Mouse (Mus musculus) right cerebral cortex, postnatal 14 days (tissue): ENCODE measurements at regions not wholly inside any gene's neighbourhood (a gene's known extent, or its start where the extent isn't known, plus 50 kb on each side); places are given as distances from the start of the nearest gene placed in this dataset.

Experiments
- DNase-seq: peaks from one replicate; pipeline ENCODE4 v3.0.0; 2022

GRCm38 (mm10) chr9:22937686-22938391 is 285.0 kb upstream of the Bmper start:
- no peak for DNase-seq

- DNase-seq, result no peak
Measured at GRCm38 (mm10) chr9:22944992-22945391, 277.9 kb upstream of the Bmper start.

GRCm38 (mm10) chr9:22945426-22945955 is 277.4 kb upstream of the Bmper start:
- DNase-seq, result no peak

- no peak for DNase-seq
Measured at GRCm38 (mm10) chr9:22952571-22953442, 270.1 kb upstream of the Bmper start.

GRCm38 (mm10) chr9:22962269-22962815 is 260.5 kb upstream of the Bmper start:
- DNase-seq, result no peak

- DNase-seq, result no peak
Measured at GRCm38 (mm10) chr9:22971312-22971711, 251.6 kb upstream of the Bmper start.

GRCm38 (mm10) chr9:22976748-22977147 is 246.1 kb upstream of the Bmper start:
- no peak for DNase-seq

GRCm38 (mm10) chr9:22979627-22980026 is 243.2 kb upstream of the Bmper start:
- no peak for DNase-seq

- DNase-seq, result no peak
Measured at GRCm38 (mm10) chr9:22989508-22989907, 233.4 kb upstream of the Bmper start.

- DNase-seq, result no peak
Measured at GRCm38 (mm10) chr9:22993531-22993930, 229.3 kb upstream of the Bmper start.

GRCm38 (mm10) chr9:22995564-22995963 is 227.3 kb upstream of the Bmper start:
- no peak for DNase-seq

GRCm38 (mm10) chr9:22998306-22998705 is 224.6 kb upstream of the Bmper start:
- DNase-seq, result no peak

GRCm38 (mm10) chr9:22999181-22999580 is 223.7 kb upstream of the Bmper start:
- DNase-seq, result no peak

GRCm38 (mm10) chr9:23000200-23000599 is 222.7 kb upstream of the Bmper start:
- DNase-seq, result no peak

- DNase-seq, result no peak
Measured at GRCm38 (mm10) chr9:23003195-23004061, 219.4 kb upstream of the Bmper start.

GRCm38 (mm10) chr9:23005005-23005404 is 217.9 kb upstream of the Bmper start:
- no peak for DNase-seq

GRCm38 (mm10) chr9:23009462-23010183 is 213.3 kb upstream of the Bmper start:
- no peak for DNase-seq

- DNase-seq, result no peak
Measured at GRCm38 (mm10) chr9:23011316-23011959, 211.4 kb upstream of the Bmper start.

- DNase-seq, result no peak
Measured at GRCm38 (mm10) chr9:23012130-23012529, 210.7 kb upstream of the Bmper start.

- DNase-seq, result no peak
Measured at GRCm38 (mm10) chr9:23016733-23017132, 206.1 kb upstream of the Bmper start.

- DNase-seq, result no peak
Measured at GRCm38 (mm10) chr9:23024061-23024460, 198.8 kb upstream of the Bmper start.
